Mouse (Mus musculus) left cerebral cortex, adult 2 months (tissue): ENCODE results near the gene Amigo1. TPM values are rescaled to one million over a fixed set of nuclear protein-coding genes. Genes with fewer than 3 reads are reported as not detected.

ENCODE experiments used
- DNase-seq, 2 experiments: peaks; one replicate each; pipeline ENCODE4 v3.0.0; 2021 to 2022; ENCODE audit warnings: low spot score in 2 of 2, mixed read lengths in 1 of 2; ENCODE audit errors: extremely low spot score in 1 of 2
- H3K27ac ChIP-seq: fragments of 200-600 bp; 2 replicates; pipeline ENCODE4 v1.8.1; 2022
- H3K4me3 ChIP-seq: fragments of 200-600 bp; 2 replicates; pipeline ENCODE4 v1.8.1; 2022
- CTCF ChIP-seq: fragments of 200-600 bp; IDR thresholded peaks from 2 replicates; pipeline ENCODE4 v1.8.1; 2022; ENCODE audit warnings: antibody characterized with exemption, mild to moderate bottlenecking, moderate library complexity
- intact Hi-C: fragments of 180-260 bp; cut with DNase I; formaldehyde crosslinking; loops from one replicate; pipeline ENCODE4 v1.15.1; 2025
- long read RNA-seq, 2 experiments: library from polyadenylated mRNA; stranded (forward); transcript quantifications; one replicate each; pipeline ENCODE4 v2.0.0; 2021; ENCODE audit warnings: borderline mapping rate in 2 of 2
- total RNA-seq, 2 experiments: library from RNA; stranded (reverse); gene quantifications; 2 replicates each; pipeline ENCODE4 v1.2.3; 2021

Gene Amigo1
- 10 to 100 TPM; 80.2 to 82.8 TPM for total RNA-seq
- long read RNA-seq, experiment 1, full-length matches to known transcripts = 83 of 129 reads
- long read RNA-seq, experiment 1, partial matches to known transcripts = 0 of 129 reads
- long read RNA-seq, experiment 1, other reads (novel, unspliced or antisense) = 46 of 129 reads
- long read RNA-seq, experiment 2, full-length matches to known transcripts = 59 of 91 reads
- long read RNA-seq, experiment 2, partial matches to known transcripts = 1 of 91 reads
- long read RNA-seq, experiment 2, other reads (novel, unspliced or antisense) = 31 of 91 reads

- Histone ChIP-seq H3K4me3 (peak within 1 kb of the TSS; percentile 79), H3K27ac (peak within 1 kb of the TSS; percentile 84)
- peak in 1 of 2 experiments; percentile 64 for DNase-seq
- no peak for TF ChIP-seq CTCF
- intact Hi-C loops = loop anchor here (2.0 kb wide), 1 partner anchor 24 kb away; the partner anchor contains the start of gene Atxn7l2
Measured at GRCm38 (mm10) chr3:108186098-108187047, at the start of gene Amigo1. Gene Amigo1, plus strand, starts transcription at chr3:108186335.

DNA sequence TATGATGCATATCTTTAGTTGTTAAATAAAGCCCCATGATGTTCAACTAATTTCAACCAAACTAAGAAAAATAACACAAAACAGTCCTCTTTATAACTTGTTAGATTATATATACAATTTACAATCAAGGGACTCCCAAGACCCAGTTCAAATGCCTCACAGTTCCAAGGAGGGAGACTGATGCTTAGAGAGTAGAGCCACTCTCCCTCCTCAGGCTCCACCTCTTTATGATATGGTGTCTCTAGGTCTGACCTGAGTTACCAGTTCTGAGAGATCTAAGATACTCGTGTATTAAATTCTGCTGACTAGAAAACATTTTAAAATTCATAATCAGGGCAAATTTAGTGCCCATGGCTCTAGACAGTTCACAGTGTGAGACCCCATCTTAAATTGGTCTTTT is 47.0 kb upstream of the Amigo1 start:
- no peak overlapping the region for H3K27ac ChIP-seq
- intact Hi-C loops = no loop called here
- no peak overlapping the region for H3K4me3 ChIP-seq
- TF ChIP-seq CTCF = no peak
- no peak for DNase-seq

DNA sequence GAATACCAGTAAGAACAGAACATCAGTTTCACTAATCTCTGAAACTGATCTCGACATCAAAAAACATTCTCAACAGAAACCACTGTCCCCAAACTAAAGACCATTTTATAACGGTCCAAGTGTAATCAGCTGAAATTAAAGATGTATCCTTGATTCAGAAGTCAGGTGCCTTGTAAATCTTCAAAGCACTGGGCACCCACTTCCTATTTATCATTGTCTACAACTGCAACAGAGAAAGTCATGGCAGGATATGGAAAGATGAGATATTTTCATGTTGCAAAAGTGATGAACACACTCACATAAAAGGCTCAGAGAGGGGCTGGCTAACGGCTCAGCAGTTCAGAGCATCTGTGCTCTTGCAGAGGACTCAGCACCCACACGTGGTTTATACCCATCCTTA is 45.3 kb upstream of the Amigo1 start:
- no peak overlapping the region for H3K4me3 ChIP-seq
- H3K27ac ChIP-seq = no peak overlapping the region
- no peak for DNase-seq
- intact Hi-C loops = no loop called here
- no peak for TF ChIP-seq CTCF

DNA sequence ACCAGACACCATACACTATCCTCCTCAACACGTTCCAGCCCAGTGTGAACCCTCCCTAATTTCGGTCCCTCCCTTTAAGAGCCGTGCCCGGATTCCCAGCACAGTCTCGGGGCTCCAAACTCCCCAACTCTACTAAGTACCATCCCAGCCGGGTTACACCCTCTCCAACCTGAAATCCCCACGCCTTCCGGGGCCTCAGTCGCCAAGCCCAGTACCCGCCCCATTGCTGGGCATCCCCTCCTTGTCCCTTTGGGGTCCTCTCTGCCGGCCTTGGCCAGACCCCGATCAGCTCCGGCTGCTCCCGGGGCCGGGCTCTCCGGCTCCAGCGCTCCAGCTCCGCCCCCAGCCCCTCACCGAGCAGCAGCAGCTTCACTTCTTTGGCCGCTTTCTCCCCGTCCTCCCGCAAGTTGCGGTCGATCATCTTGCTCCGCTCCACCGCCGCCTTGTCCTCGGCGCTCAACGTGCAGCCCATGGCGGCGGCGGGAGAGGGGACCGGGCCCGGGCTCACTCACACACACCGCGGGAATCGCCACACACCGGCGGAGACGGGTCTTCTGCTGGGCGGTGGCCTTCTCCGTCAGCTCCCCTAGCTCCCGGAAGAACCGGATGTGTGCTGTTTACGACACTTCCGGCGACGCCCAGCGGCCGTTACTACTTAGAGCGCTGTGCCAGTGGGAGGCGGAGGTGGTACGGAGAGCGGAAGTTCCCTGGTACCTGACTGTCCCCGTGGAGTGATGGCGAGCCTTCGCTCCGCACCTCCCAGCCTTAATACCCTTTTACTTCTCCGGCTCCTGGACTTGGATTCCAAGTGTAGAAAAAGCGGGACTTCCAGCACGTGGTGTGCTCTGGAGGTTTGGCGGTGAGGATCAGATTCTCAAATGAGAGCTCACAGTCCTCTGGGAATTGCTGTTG is 40.3 kb upstream of the Amigo1 start, which contains the start of gene Gnai3:
Gene Gnai3 (minus strand): TSS at position 613 of the 912 bp plus-strand sequence.
- H3K27ac ChIP-seq = peak within 1 kb of the TSS; percentile 97
- H3K4me3 ChIP-seq = peak within 1 kb of the TSS; percentile 67
- peak; percentile 21 for TF ChIP-seq CTCF
- DNase-seq = peak; percentile 89
- intact Hi-C loops = loop anchor here (5.0 kb wide), 4 partner anchors 58 to 453 kb away; partner anchors contain the start of genes Ampd2, Gstm1 and Gstm7

GRCm38 (mm10) chr3:108146671-108147070 is 39.5 kb upstream of the Amigo1 start:
- H3K27ac ChIP-seq = peak overlapping the region; percentile 97
- no peak for TF ChIP-seq CTCF
- intact Hi-C loops = loop anchor here (5.0 kb wide), 4 partner anchors 59 to 454 kb away; partner anchors contain the start of genes Ampd2, Gstm1 and Gstm7
- peak overlapping the region; percentile 67; the same call in 1 of the 2 replicates for H3K4me3 ChIP-seq
- no peak for DNase-seq

- peak; percentile 83 for TF ChIP-seq CTCF
- intact Hi-C loops = loop anchor here (1.0 to 5.0 kb wide), 6 partner anchors 60 to 455 kb away; partner anchors contain the start of genes Ampd2, Gstm1 and Gstm7
- Histone ChIP-seq H3K4me3 (no peak overlapping the region), H3K27ac (no peak overlapping the region)
- DNase-seq = peak; percentile 84 to 90
Measured at GRCm38 (mm10) chr3:108147386-108148235, 38.5 kb upstream of the Amigo1 start.

GRCm38 (mm10) chr3:108152290-108152689 is 33.8 kb upstream of the Amigo1 start:
- no peak overlapping the region for H3K27ac ChIP-seq
- H3K4me3 ChIP-seq = no peak overlapping the region
- no peak for DNase-seq
- TF ChIP-seq CTCF = no peak
- intact Hi-C loops = no loop called here

DNA sequence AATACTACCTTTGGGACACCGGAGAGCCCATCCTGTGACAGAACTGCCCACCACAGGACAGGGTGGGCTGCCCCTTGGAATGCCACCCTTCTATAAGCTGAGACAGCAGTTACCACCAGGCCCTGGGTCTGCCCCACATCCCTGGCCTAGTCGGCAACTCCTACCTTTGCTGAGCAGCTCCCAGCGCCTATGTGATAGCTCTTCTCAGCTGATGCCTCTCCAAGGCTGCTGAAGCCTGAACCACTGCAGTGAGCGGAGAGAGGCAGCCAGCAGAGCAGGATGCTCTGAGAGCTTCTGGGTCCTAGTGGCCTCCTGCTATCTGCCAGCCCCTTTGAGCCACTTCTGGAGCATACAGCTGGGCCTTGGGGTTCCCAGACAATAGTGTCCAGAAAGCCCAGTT is 31.5 kb upstream of the Amigo1 start, which contains the start of gene Gpr61:
Gene Gpr61 (minus strand): TSS at position 227 of the 400 bp plus-strand sequence.
- DNase-seq = peak; percentile 69 to 73
- no peak for TF ChIP-seq CTCF
- H3K4me3 ChIP-seq = peak within 1 kb of the TSS; percentile 73
- intact Hi-C loops = no loop called here
- peak within 1 kb of the TSS; percentile 96 for H3K27ac ChIP-seq

DNA sequence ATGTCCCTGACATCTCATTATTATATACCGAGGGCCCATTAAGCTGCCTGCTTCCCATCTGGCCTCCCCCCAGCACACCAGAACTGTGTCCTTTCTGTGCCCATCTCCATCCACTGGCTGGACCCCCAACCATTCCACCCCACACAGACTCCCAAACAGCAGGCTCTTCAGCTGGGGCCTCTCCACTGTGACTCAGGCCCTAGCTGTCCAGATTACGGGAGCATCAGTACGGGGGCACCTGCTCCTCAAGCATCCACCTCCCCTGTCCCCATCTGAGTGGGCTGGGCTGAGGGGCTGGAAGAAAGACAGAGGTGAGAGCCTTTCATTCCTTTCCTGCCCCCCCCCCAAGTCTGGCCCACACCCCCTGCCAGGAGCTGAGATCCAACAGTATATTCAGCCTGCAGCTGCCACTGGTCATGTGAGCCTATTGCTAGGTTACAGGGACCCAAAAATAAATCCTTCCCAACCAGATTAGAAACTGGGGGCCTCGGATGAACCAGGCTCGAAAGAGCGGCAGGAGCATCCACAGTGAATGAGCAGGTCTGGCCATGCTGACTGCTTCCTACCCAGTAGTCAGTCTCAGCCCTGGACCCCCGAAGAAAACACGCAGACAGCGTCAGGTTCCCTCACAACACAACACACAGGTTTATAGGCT is 27.6 kb upstream of the Amigo1 start:
- peak; percentile 65 for DNase-seq
- intact Hi-C loops = no loop called here
- Histone ChIP-seq H3K4me3 (no peak overlapping the region), H3K27ac (peak overlapping the region; percentile 95)
- TF ChIP-seq CTCF = no peak
